Mouse (Mus musculus) stomach, postnatal 0 days (tissue): Measurements from ENCODE around the gene Map3k6. TPM values are rescaled to one million over a fixed set of nuclear protein-coding genes. Genes with fewer than 3 reads are reported as not detected.

Experiments used
- ATAC-seq: fragments of 200-750 bp; cut with Nextera tagmentation; 2 replicates; pipeline ENCODE4 v1.8.0; 2017; ENCODE audit not compliant: low FRiP score, low TSS enrichment
- DNase-seq: peaks from one replicate; pipeline ENCODE4 v3.0.0-alpha.2; 2016; ENCODE audit warnings: low spot score
- H3K27ac ChIP-seq: fragments of 300-500 bp; sonication (generic); replicated peaks from 2 replicates; pipeline ENCODE4 v1.5.1; 2014; ENCODE audit warnings: mild to moderate bottlenecking, control low read depth
- H3K27me3 ChIP-seq: fragments of 300-500 bp; sonication (generic); 2 replicates; pipeline ENCODE4 v1.6.1; 2014; ENCODE audit warnings: low read length; ENCODE audit not compliant: control insufficient read depth, insufficient read depth
- H3K36me3 ChIP-seq: fragments of 300-500 bp; sonication (generic); 2 replicates; pipeline ENCODE4 v1.6.1; 2014; ENCODE audit warnings: low read length, mixed read lengths; ENCODE audit not compliant: control insufficient read depth, insufficient read depth
- H3K4me1 ChIP-seq: fragments of 300-500 bp; sonication (generic); replicated peaks from 2 replicates; pipeline ENCODE4 v1.6.1; 2014; ENCODE audit warnings: antibody characterized with exemption; ENCODE audit not compliant: control insufficient read depth, insufficient read depth
- H3K4me2 ChIP-seq: fragments of 300-500 bp; sonication (generic); replicated peaks from 2 replicates; pipeline ENCODE4 v1.6.1; 2014; ENCODE audit warnings: low read depth, mild to moderate bottlenecking, control low read depth, moderate library complexity
- H3K4me3 ChIP-seq: fragments of 300-500 bp; sonication (generic); 2 replicates; pipeline ENCODE4 v1.5.1; 2014; ENCODE audit warnings: low read depth, low read length, control low read depth
- H3K9ac ChIP-seq: fragments of 300-500 bp; sonication (generic); 2 replicates; pipeline ENCODE4 v1.6.1; 2014; ENCODE audit warnings: mild to moderate bottlenecking, low read length, control low read depth, mixed read lengths
- H3K9me3 ChIP-seq: fragments of 300-500 bp; sonication (generic); 2 replicates; pipeline ENCODE4 v1.6.1; 2016; ENCODE audit warnings: low read length; ENCODE audit not compliant: control insufficient read depth
- CTCF ChIP-seq: IDR thresholded peaks from 2 replicates; pipeline ENCODE4 v1.5.1; 2016; ENCODE audit warnings: antibody characterized with exemption, low read depth, mild to moderate bottlenecking, moderate library complexity
- EP300 ChIP-seq: optimal IDR thresholded peaks from 2 replicates; pipeline ENCODE3; 2016; ENCODE audit warnings: antibody characterized with exemption
- WGBS: fragments of 180-500 bp; shearing (Covaris S2); extraction: QIAGEN DNeasy Blood & Tissue Kit; methylation state at CpG from one replicate; pipeline ENCODE4 v1.1.7; 2014; 5-methylcytosine and 5-hydroxymethylcytosine counted together
- polyA plus RNA-seq: library from polyadenylated mRNA; unstranded; fragments of >200 nt; fragmentation: Nextera tagmentation; extraction: Ambion mirVana; gene quantifications from 2 replicates; pipeline ENCODE4 v1.2.1, GENCODE M21; 2015

The Map3k6 gene
- polyA plus RNA-seq, 1 experiment from 2014 or later = 17.6 TPM

DNA sequence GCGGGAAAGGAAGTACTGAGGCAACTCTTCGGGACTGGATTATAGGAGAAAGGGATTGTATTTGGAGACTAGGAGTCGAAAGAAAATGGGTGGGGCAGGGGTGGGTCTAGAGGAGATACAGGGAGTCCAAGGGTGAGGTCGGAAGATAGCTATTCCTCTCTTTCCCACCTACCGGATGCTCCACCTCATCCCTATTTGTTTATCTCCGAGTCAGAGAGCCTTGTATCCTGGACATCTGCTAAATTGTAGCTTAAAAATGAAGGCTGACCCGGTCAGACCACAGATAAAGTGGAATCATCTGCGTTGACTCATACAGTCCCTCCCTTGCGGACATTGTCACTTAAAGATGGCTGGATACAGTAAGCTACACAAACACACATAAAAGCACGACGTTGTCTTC lies 1.3 kb downstream of the Map3k6 start:
- H3K27ac ChIP-seq = 0 out of 2 replicates have a peak overlapping the region, but pooled peaks have one; percentile 45
- peak overlapping the region; percentile 97 for H3K4me2 ChIP-seq
- ATAC-seq (no peak), DNase-seq (no peak)
- H3K9me3 ChIP-seq = no peaks in the 10 kb centered on the region
- TF ChIP-seq CTCF (no peak), EP300 (no peak)
- WGBS = 24% methylated on average over 11 of the region's 11 CpGs
- peak overlapping the region; percentile 69; the same call in 1 of the 2 replicates for H3K4me3 ChIP-seq
- no peak overlapping the region for H3K9ac ChIP-seq
- H3K36me3 ChIP-seq = no peaks in the 10 kb centered on the region
- H3K27me3 ChIP-seq = no peaks in the 10 kb centered on the region
- H3K4me1 ChIP-seq = no peaks in the 10 kb centered on the region

- H3K27me3 ChIP-seq = no peaks in the 10 kb centered on the region
- no peak overlapping the region for H3K9ac ChIP-seq
- no peak overlapping the region for H3K4me3 ChIP-seq
- DNase-seq = no peak
- H3K4me1 ChIP-seq = no peaks in the 10 kb centered on the region
- no peak for TF ChIP-seq CTCF
- TF ChIP-seq EP300 = no peak
- no peaks in the 10 kb centered on the region for H3K9me3 ChIP-seq
- H3K36me3 ChIP-seq = no peaks in the 10 kb centered on the region
- no peak for ATAC-seq
- no peak overlapping the region for H3K4me2 ChIP-seq
- H3K27ac ChIP-seq = no peak overlapping the region
- 76% methylated on average over 9 of the region's 9 CpGs for whole genome bisulfite sequencing
Observed at GRCm38 (mm10) chr4:133242710-133243109, 2.1 kb downstream of the Map3k6 start.

- Histone ChIP-seq H3K27ac (no peak overlapping the region), H3K9ac (no peak overlapping the region), H3K9me3 (no peaks in the 10 kb centered on the region), H3K4me3 (no peak overlapping the region), H3K27me3 (no peaks in the 10 kb centered on the region), H3K36me3 (no peaks in the 10 kb centered on the region), H3K4me2 (no peak overlapping the region), H3K4me1 (no peaks in the 10 kb centered on the region)
- WGBS = 40% methylated on average over 13 of the region's 13 CpGs
- DNase-seq (no peak), ATAC-seq (no peak)
- no peak for TF ChIP-seq CTCF
- TF ChIP-seq EP300 = no peak
Observed at GRCm38 (mm10) chr4:133243538-133243937, 2.9 kb downstream of the Map3k6 start.

GRCm38 (mm10) chr4:133244289-133244688 lies 3.7 kb downstream of the Map3k6 start:
- no peaks in the 10 kb centered on the region for H3K4me1 ChIP-seq
- no peak overlapping the region for H3K9ac ChIP-seq
- no peaks in the 10 kb centered on the region for H3K9me3 ChIP-seq
- H3K27me3 ChIP-seq = no peaks in the 10 kb centered on the region
- TF ChIP-seq EP300 (no peak), CTCF (no peak)
- no peak overlapping the region for H3K27ac ChIP-seq
- H3K4me3 ChIP-seq = no peak overlapping the region
- no peak overlapping the region for H3K4me2 ChIP-seq
- no peak for ATAC-seq
- no peaks in the 10 kb centered on the region for H3K36me3 ChIP-seq
- DNase-seq = no peak
- 74% methylated on average over 1 of the region's 1 CpGs for WGBS

DNA sequence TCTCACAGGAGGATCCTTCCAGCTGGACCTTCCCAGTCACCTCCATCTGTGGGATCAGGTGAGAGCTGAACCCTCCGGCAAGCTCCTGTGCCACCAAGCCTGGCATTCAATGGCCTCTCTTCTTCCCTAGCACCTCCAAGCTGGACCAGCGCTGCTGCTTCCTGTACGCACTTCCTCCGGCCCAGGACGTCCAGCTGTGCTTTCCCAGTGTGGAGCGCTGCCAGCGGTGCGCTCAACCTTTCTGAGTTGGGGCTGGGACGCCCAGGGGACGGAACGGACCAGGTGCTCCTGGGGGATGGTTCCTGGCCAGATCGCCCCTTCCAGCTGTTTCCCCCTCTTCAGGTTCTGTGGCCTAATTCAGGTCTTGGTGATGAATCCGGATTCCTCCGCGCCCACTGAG lies 6.5 kb downstream of the Map3k6 start:
- Histone ChIP-seq H3K4me2 (no peak overlapping the region), H3K9ac (no peak overlapping the region), H3K4me1 (no peaks in the 10 kb centered on the region), H3K36me3 (no peaks in the 10 kb centered on the region), H3K9me3 (no peaks in the 10 kb centered on the region), H3K27me3 (no peaks in the 10 kb centered on the region), H3K27ac (no peak overlapping the region), H3K4me3 (no peak overlapping the region)
- peak; percentile 33; the same call in 1 of the 2 replicates for ATAC-seq
- DNase-seq = no peak
- TF ChIP-seq CTCF (no peak), EP300 (no peak)
- WGBS = 38% methylated on average over 15 of the region's 15 CpGs

- DNase-seq (peak; percentile 50), ATAC-seq (no peak; the same call in 1 of the 2 replicates)
- TF ChIP-seq CTCF (no peak), EP300 (no peak)
- Histone ChIP-seq H3K36me3 (no peaks in the 10 kb centered on the region), H3K9me3 (no peaks in the 10 kb centered on the region), H3K27me3 (no peaks in the 10 kb centered on the region), H3K4me1 (no peaks in the 10 kb centered on the region), H3K4me3 (no peak overlapping the region), H3K9ac (no peak overlapping the region), H3K27ac (no peak overlapping the region), H3K4me2 (no peak overlapping the region)
- 67% methylated on average over 13 of the region's 13 CpGs for WGBS
Observed at GRCm38 (mm10) chr4:133247806-133248449, 7.3 kb downstream of the Map3k6 start.
